Mouse (Mus musculus) thymus, postnatal 4 days (tissue): Measurements from ENCODE around the gene Agpat3.
"Not testable (repeated sequence)": the region's sequence is repeated elsewhere in the genome, so short reads cannot be mapped to it uniquely, and the experiment has no call there.

ENCODE experiments used
- DNase-seq: peaks from one replicate; pipeline ENCODE4 v3.0.0; 2021

The Agpat3 gene

DNA sequence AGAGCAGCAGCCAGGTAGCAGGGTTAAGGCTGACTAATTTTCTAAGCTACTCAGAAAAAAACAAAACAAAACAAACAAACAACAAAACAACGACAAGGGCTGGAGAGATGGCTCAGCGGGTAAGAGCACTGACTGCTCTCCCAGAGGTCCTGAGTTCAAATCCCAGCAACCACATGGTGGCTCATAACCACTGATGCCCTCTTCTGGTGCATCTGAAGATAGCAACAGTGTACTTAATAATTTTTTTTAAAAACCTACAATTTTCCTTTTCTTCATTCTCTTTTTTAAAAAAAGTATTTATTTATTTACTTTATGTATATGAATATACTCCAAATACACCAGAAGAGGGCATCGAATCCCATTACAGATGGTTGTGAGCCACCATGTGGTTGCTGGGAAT, 6.7 kb upstream of the Agpat3 start:
- not testable (repeated sequence) for DNase-seq

DNA sequence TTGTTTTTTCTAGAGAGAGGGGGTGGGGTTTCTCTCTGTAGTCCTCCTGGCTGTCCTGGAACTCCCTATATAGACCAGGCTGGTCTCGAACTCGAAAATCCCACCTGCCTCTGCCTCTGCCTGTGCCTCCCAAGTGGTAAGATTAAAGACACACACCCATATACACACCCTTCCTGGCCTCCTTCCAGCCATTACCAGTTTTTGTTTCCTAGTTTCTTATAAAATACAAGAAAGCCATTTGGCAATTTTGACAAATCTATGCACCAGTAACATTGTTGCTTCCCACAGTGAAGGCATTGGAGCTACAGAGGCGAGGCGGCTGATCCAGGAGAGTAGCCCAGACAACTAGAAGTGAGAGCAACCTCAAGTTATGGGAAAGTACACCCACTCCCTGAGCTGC, 6.0 kb upstream of the Agpat3 start:
- DNase-seq, result no peak

DNA sequence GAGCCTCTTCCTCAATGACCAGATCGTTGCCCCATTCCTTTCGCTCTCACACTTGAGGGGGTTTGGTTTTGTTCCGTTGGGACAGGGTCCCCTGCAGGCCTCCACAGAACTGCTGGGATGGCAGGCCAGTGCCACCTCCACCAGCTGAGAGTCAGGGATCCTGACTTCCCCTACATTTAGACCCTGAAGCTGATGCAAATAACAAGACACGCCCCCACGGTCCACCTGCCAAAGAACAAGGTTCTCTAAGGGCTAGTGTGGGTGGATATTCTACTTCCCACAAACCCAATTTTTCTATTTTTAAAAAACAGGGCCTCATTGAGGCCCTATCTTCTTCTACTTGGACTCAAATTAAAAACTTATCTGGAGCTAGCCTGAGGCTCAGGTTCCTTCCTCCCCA, 5.5 kb upstream of the Agpat3 start:
- no peak for DNase-seq

DNA sequence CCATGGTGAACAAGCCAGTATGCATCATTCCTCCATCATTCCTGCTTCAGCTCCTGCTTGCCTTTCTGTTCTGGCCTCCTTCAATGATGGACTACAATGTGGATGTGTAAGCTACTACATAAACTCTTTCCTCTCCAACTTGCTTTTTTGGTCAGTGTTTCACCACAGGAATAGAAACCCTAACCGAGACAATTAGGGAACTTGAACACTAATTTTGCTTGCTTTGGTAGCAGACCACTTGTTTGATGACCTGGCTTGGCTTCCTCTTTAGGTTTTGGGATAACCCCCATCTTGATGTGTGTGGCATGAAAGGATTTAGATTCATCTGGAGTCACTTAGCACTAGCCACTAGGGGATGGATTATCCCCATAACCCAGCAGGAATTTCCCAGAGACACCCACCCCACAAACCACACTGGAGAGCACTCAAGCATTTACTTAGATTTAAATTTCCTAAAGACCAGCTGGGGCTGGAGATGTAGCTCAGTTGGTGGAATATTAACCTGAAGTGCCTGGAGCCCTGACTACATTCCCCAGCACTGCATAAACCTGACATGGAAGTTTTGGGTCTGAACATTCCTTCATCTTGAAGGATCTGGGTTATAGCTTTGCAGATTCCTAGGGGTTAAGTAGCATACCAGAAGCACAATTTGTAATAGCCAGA, 3.8 kb upstream of the Agpat3 start:
- no peak for DNase-seq

DNA sequence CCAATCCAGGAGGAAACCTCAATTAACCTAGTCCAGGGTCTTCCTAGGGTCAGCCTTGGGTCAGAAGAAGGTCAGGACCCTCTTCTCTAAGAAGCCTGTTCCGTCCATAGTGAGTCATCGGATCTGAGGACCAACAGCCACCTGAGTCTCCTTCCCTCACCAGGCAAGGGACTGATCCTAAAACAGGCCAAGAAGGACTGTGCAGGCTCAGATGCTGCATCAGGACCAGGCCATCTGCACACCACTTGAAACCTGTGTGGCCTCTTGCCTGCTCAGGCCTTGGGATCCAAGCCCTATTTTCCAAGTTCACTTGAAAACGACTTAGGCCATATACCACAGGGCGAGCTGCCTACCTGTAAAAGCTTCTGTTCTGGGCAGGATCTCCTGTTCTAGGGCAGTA, 907 bp upstream of the Agpat3 start:
- DNase-seq, result no peak

DNA sequence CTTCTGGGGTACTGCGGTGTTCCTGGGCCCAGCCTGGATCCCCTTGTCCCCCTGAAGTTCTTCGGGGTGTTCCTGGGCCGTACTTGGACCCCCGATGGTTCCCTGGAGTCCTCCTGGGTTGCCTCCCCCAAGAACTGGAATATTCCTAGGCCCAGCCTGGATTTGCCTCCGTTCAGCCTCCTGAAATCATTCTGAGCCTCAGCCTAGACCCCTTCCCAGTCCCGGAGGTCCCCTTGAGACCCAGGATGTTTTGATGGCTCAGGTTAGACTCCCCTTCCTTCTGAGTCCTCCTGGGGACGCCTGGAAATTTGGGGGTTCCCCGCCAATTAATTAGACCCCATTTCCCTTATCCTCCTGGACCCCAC, 359 bp upstream of the Agpat3 start:
- DNase-seq, result no peak

DNA sequence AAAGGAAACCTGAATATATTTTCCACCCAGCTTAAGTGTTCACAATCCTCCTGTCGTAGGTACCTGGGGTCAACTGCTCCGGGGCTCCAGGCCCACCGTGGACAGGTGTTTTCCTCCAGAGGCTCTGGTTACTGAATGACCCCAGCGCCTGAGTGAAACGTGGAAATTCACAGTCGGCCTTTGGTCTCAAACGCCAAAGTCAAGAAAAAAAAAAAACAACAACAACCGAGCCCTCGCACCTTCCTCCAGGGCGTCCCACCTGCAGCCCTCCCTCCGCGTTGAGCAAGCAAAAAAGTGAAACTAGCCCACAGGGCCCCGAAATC, 764 bp downstream of the Agpat3 start:
- DNase-seq, result no peak

DNA sequence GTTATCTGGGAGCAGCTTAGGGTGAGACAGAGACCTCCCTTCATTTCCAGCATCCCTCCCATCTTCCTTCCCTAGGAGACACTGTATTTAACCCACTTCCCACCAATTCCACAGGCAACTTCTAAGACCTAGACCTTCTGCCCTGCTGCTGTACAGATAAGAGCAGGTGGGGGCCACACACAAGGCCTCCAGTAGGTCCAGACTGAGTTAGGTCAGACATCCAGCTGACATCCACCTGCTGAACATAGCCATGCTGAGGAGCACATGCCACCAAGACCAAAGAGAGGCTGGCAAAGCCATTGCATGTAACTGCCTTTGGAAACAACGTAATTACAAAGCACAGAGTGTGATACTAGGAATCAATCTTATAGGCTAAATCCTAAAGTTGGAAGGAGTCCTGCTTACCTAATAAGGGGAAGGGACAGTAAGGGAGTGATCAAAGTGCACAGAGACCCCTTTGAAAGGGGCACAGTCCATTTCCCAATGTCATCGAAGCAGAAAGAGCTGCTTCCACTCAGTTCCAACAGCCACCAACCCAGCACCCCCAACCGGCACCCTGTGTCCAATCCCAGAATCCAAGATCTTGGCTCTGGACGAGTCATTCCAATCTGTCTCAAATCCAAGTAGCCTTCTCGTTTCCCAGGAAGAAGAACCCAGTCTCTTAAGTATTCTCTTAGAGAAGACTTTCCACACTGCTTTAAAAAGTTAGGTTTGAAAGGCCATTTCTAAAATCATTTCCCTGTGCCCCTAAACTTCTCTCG, 1.3 kb downstream of the Agpat3 start:
- DNase-seq, result no peak

DNA sequence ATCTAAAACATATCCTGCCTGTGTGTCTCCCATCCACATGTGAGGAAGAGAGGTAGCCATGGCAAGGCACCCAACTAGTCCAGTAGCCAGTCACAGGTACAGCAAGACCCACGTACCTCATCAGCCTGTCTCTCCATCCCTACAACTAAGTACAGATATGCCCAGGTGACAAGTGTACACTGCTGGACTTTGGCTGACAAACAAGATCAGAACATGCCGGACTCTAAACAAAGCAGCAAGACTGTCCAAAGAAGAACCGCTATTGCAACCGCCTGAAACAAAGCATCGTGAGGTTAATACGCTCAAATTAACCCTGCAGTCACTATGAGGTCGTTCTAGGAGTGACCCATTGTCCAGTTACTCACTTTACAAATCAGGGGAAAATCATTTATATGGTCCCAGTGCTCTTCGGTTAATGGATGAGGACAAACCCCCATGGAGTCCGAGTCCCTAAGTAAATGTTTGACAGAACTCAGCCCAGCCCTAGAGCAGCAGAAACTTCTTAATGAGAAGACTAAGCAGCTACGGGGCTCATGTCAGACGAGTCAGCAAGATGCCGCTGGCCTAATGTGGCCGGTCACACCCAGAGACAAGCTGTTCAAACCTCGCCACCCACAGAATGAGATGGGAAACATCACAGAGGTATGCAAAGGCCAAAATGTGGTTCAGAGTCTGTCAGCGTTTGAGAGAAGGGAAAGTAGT, 2.7 kb downstream of the Agpat3 start:
- no peak for DNase-seq

DNA sequence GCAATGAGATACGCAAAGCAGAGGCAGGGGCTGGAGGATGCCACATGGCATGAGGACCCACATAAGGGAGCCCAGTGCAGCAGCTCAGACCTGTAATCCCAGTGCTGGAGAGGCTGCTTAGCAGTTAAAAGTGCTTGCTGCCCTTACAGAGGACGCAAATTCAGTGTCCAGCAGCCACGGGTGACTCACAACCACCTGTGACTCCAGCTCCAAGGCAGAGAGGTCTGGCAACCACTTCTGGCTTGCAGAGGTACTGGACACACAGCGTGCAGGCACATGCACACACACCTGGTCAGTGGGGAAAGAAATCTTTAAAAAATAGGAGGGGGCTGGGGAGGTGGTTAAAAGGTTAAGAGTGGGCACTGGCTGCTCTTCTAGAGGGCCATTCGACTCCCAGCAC, 4.1 kb downstream of the Agpat3 start:
- no peak for DNase-seq

DNA sequence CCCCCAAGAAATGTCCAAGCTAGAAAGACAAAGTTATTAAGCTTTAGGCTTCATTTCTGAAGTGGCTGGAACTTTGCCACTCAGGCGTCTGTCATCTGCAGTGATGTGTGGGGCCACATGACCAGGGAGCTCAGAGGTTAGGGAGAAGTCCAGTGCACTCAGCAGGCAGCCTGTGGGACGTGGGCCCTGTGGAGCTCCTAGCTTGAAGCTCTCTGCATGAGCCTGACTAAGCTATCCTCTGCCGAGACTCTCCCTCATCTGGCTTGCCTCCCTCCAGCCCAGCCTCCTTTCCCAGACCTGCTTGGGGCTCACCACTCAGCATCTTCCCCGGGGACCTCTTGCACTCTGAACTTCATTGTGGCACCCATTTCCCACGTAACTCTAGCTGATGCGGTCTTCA, 4.8 kb downstream of the Agpat3 start:
- DNase-seq, result no peak

DNA sequence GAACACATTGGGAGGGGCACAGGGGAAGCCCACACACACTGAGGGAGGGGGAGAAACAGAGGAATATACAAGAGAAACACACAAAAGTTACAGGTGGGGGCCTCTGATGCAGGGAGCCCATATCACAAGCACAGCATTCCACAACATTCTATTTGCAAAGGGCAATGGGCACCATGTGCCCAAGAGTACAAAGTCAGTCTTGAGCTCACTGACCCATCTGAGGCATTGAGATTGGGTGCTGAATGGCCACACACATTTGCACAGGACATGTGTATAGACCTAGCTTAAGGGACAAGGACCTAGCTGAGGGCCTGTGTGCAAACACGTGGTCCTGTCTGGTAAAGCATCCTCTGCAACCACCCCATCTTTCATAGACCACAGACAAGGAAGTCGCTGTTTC, 6.8 kb downstream of the Agpat3 start:
- no peak for DNase-seq

DNA sequence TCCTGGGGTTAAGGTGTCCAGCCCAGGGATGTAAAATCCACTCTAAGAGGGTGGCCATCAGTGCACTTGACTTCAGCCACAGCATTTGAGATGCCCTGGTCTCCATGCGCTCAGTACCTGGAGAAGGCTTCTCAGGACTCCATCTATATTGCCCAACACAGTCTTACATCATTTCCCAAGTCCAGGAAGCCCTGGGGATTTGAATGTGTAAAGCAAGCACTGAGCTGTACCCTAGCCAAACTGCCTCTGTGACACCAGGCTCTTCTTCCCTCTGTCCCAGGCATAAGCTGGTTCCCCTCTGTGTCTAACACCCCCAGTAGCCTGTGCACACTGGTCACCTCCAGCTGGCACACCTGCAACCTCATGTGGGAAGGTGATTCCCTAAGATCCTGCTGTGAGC, 10.2 kb downstream of the Agpat3 start:
- DNase-seq, result no peak

DNA sequence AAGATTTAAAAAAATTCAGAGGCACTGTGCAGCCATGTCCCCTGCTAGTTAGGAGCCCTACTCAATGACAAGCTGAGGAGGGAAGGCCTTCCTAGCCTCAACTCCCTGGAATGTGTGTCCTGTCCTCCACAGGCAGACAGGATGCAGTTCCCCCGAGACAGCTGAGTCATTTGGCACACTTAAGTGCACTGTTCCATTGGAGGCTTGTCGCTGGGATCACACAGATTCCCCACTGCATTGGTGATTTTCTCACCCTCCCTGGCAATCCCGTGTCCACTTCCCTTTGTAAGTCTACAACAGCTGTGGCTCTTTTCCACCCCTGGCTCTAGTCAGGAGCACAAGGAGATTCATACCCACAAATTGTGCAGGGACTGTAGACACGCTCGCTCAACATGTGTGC, 14.1 kb downstream of the Agpat3 start:
- DNase-seq, result no peak

DNA sequence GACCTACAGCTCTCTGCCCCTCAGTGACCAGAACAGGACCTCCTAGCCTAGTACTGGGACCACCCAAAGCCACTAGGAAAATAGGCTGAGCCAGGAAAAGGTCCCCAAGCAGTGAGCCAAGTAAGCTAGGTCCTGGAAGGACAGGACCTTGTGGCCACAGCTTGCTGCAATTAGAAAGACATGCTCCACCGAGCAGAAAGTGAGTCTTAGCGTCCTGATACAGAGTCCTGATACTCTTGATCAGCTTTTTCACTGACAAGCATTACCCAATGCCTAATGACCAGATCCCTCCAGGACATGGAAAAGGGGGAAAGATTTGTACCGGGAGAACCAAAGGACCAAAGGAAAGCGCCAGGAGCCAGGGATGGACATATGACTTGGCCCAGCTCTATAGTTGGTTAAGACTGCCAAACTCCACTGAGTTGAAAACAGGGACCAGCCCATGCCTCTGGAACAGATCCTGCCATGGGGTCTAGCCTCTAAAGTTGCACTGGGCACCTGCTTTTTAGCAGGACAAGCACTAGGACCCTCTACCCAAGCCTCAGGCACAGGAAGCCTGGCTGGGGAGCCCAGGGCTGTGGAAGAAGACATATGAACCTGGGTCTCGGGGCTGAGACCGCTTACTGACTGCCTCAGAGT, 17.2 kb downstream of the Agpat3 start:
- no peak for DNase-seq

DNA sequence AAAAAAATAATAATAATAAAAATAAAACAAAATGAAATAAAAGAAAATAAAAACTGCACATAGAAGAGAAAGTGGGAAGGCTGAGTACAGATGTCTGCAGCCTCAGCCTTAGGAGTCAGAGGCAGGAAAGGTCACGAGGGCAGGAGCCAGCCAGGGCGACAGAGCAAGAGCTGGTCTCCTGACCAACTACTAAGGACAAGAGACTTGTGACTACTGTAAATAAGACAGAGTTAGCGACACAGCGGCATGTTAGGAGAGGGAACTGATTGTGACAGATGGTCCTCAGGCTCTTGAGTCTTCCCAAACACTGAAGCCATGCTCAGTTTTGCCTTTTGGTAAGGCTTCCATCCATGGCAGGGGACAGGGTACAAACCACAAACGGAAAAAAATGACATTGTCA, 20.7 kb downstream of the Agpat3 start:
- DNase-seq, result no peak

DNA sequence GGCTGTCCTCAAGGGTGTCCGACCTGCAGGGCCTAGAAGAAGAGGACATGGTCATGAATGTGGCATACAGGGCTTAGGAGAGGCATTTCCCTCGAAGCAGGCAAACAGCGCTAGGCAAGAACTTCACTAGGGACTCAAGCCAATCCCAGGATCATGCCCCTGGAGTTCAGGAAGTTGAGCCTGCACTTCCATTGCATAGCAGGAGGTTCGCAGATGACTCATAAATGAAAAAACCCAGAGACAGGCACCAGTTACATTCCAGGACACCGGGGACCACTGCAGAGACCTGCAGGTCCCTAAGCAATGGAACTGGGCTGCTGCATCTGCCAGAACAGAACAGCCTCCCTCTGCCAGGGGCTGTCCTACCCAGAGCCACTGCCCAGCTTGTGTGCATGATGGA, 23.0 kb downstream of the Agpat3 start:
- no peak for DNase-seq

DNA sequence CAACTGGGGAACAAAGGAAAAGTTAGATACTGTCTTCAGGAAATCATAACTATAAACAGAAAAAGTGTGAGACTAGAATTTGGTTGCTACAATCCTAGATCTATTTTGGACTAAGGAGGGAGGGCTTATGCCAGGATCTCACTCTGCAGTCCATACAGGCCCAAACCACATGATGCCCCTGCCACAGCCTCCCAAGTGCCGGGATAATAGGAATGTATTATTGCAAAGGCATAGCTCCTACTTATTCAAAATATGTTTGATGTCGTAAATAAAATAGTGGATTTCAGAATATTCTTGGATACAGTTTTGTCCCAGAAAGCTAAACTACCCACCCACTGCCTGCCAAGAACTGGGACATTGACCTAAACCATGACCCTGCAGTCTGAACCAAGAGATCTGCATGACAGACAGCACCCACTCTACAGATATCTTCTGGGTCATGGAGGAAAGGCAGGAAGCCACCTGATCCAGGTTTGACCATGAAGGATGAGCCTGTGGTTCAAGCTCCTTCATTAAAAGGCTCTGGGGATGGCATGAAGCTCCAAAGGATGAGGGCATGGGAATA, 24.2 kb downstream of the Agpat3 start:
- DNase-seq, result no peak

DNA sequence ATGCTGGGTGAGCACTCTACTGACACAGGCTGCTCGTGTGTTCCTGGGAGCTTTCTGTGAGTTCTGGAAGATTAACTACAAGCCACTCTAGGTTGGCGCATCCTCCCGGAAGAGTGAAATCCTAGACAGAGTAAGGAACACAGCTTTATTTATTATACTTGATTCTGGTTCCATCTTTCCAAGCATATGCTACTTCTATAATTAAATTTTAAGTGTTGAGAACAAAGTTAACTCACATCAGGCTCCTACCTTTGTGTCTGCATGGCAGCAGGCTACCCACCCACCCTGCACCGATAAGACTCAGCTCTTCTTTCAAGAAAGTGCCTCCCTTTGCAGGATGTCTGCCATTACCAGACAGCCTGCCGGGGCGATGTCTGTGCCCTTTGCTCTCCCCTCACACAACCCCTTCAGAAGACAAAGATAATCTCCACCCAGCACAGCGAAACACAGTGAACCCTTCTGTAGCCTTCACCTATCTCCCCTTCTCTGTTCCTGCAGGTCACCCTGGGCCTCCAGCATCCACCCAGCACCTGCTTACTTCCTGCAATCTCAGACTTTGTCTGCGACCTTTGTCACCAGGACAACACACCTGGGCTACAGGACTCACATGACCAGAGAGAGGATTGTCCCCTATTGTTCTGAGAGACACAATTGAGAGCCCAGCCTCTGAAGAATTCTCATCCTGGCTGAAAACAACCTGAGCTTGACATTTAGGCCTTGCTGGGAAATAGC, 26.2 kb downstream of the Agpat3 start:
- DNase-seq, result no peak

DNA sequence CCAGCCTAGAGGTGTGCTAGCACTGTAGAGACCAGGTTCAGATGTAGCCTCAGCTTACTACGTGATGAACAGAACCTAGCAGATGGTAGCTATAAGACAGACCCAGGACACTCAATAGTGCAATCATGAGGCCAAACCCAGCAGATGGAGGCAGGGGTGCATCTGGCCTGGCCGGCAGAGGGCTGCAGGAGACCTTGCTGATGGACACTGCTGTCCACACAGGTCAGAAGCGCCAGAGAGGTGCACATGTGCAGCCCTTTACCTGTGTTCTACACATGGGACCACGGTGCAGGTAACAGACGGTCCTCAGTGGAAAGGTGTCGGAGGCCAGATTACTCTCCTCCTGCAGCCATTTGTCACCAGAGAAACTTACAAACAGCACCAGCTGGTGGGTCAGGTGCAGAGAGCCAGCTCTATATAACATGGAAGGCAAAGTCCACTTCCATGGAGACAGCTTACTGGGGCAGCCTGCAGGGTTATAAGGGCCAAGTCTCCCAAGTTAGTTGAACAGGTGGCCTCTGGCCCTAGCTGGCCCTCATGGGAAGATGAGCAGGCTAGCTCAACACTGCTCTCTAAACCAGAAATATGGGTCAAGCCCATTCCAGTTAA, 27.6 kb downstream of the Agpat3 start:
- no peak for DNase-seq

DNA sequence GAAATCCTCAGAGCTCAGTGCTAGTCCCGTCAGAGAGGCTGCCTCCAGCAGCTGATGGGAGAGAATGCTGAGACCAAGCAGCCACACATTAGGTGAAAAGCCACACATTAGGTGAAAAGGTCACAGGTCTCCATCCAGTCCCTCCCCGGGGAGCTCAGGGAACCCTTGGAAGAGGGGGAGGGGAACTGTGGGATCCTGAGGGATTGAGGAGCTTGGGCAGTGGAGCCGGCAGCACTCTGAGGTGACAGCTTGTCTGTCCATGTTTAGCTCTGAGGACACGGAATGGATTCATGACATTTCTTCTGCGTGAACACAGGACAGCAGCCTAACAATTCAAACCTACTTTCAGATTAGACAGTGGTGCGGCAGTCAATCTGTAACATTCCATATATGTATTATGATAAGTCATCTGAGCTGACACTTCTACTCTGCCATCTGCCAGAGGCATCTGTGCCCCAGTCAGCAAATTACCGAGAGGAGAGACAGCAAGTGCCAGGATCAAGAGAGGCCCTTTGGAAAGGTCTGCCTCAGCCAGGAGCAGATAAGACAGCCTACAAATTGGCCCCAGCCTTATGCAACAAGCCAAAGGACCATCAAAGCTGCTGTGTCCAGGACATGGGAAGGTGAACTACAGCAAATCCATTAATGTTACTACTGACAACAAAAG, 28.9 kb downstream of the Agpat3 start:
- no peak for DNase-seq

DNA sequence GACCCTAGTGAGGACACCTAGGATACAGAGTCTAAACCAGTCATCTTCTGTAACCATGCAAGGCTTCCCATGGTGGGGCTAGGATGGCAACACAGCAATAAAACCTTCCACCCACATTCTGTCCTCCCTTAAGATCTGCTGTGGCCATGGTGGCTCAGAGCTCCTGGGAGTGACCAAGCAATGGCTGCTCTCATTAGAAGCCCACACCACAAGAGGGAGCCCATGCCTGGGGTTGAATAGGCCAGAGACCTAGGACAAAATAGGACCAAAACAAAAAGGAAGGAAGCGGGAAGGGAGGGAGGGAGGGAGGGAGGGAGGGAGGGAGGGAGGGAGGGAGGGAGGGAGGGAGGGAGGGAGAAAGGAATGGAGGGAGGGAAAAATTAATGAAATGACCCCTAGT, 29.5 kb downstream of the Agpat3 start:
- no peak for DNase-seq
